Mouse (Mus musculus): ENCODE data around the gene N4bp1. TPM values are rescaled to one million over a fixed set of nuclear protein-coding genes. Genes with fewer than 3 reads are reported as not detected.

The N4bp1 gene
- polyA plus RNA-seq, 1 experiment, result 7.6 TPM

DNA sequence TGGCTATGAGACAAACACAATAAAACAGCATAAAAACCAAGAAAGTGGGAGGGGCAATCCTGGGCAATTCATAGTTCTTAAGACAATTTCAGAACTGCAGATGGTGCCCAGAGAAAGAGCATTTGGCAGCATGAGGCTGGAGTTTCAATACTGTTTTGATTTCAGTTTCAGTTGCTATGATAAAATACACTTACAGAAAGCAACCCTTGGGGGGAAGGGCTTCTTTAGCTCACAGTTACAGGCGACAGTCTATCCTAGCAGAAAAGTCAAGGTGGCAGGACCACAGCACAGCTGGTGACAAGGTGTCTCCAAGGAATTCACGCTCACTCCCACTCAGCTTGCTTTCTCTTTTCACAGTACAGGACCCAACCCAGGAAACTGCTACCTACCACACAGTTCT lies 14.3 kb downstream of the N4bp1 start:
- H3K79me2 ChIP-seq (ENCODE audit: control insufficient read depth, insufficient read depth), result peaks cover 99% of the 10 kb centered on the region
- no peaks in the 10 kb centered on the region for H3K36me3 ChIP-seq (ENCODE audit: control insufficient read depth, insufficient read depth)
- no peak overlapping the region for H3ac ChIP-seq (ENCODE audit: control insufficient read depth, insufficient read length)
- H3K4me3 ChIP-seq, result no peak overlapping the region
- TF ChIP-seq POLR2A (IDR thresholded peaks at IDR 0.05; ENCODE audit: insufficient read length, low read depth), result no peak
- TF ChIP-seq POLR2AphosphoS2 (IDR thresholded peaks at IDR 0.05; ENCODE audit: insufficient read length, low read depth), result no peak
- TF ChIP-seq CEBPB (IDR thresholded peaks at IDR 0.05; ENCODE audit: insufficient read depth, poor library complexity, severe bottlenecking), result no peak
- no peak for TF ChIP-seq MAX (IDR thresholded peaks at IDR 0.05; ENCODE audit: low read depth)
- TF ChIP-seq SRF (IDR thresholded peaks at IDR 0.05; ENCODE audit: control insufficient read depth, insufficient read length, low read depth), result no peak
- TF ChIP-seq TCF3 (IDR thresholded peaks at IDR 0.05; ENCODE audit: insufficient read length, low read depth), result no peak
- TF ChIP-seq REST (IDR thresholded peaks at IDR 0.05; ENCODE audit: insufficient read depth, insufficient read length), result no peak
- no peak for TF ChIP-seq TCF12 (IDR thresholded peaks at IDR 0.05; ENCODE audit: insufficient read depth, poor library complexity, severe bottlenecking)
- no peak for TF ChIP-seq USF1 (IDR thresholded peaks at IDR 0.05; ENCODE audit: low read depth)
- no peak for TF ChIP-seq MYOD1 (IDR thresholded peaks at IDR 0.05; ENCODE audit: control insufficient read depth in 1 of 3, insufficient read length in 2 of 3, low read depth in 2 of 3)
- TF ChIP-seq MYOG (IDR thresholded peaks at IDR 0.05; ENCODE audit: control insufficient read depth in 1 of 3, insufficient read depth in 1 of 3, insufficient read length in 2 of 3, low read depth in 2 of 3), result no peak
- TF ChIP-seq E2F4 (IDR thresholded peaks at IDR 0.05; ENCODE audit: insufficient read depth), result no peak
- no peaks in the 10 kb centered on the region for H3K27me3 ChIP-seq (ENCODE audit: control insufficient read depth, insufficient read depth, insufficient read length)
- no peak overlapping the region for H3K4me2 ChIP-seq (ENCODE audit: low read depth)

DNA sequence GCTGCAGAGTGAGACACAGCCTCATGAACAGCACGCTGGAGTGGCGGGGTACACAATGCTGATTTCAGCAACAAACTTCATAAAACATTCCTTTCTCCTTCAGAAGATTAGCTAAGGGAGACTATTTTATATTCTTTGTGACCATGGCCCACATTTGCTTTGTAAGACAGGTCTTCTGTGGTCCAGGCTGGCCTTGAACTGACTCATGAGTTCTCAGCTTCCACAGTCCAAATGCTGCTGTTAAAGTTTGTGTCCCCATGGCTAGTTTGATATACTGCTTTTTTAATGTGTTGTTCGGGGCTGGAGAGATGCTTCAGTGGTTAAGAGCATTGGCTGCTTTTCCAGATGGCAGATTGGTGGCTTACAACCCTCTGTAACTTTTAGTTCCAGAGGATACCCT lies 17.0 kb downstream of the N4bp1 start:
- no peak for TF ChIP-seq MYOD1 (IDR thresholded peaks at IDR 0.05; ENCODE audit: control insufficient read depth in 1 of 3, insufficient read length in 2 of 3, low read depth in 2 of 3)
- no peak for TF ChIP-seq POLR2A (IDR thresholded peaks at IDR 0.05; ENCODE audit: insufficient read length, low read depth)
- no peak for TF ChIP-seq REST (IDR thresholded peaks at IDR 0.05; ENCODE audit: insufficient read depth, insufficient read length)
- no peak for TF ChIP-seq CEBPB (IDR thresholded peaks at IDR 0.05; ENCODE audit: insufficient read depth, poor library complexity, severe bottlenecking)
- no peak for TF ChIP-seq POLR2AphosphoS2 (IDR thresholded peaks at IDR 0.05; ENCODE audit: insufficient read length, low read depth)
- TF ChIP-seq MYOG (IDR thresholded peaks at IDR 0.05; ENCODE audit: control insufficient read depth in 1 of 3, insufficient read depth in 1 of 3, insufficient read length in 2 of 3, low read depth in 2 of 3), result no peak
- no peak for TF ChIP-seq MAX (IDR thresholded peaks at IDR 0.05; ENCODE audit: low read depth)
- no peak for TF ChIP-seq TCF12 (IDR thresholded peaks at IDR 0.05; ENCODE audit: insufficient read depth, poor library complexity, severe bottlenecking)
- no peak for TF ChIP-seq USF1 (IDR thresholded peaks at IDR 0.05; ENCODE audit: low read depth)
- no peak for TF ChIP-seq E2F4 (IDR thresholded peaks at IDR 0.05; ENCODE audit: insufficient read depth)
- no peak for TF ChIP-seq SRF (IDR thresholded peaks at IDR 0.05; ENCODE audit: control insufficient read depth, insufficient read length, low read depth)
- TF ChIP-seq TCF3 (IDR thresholded peaks at IDR 0.05; ENCODE audit: insufficient read length, low read depth), result no peak
- Histone ChIP-seq H3ac (ENCODE audit: control insufficient read depth, insufficient read length) (no peak overlapping the region), H3K27me3 (ENCODE audit: control insufficient read depth, insufficient read depth, insufficient read length) (no peaks in the 10 kb centered on the region)

DNA sequence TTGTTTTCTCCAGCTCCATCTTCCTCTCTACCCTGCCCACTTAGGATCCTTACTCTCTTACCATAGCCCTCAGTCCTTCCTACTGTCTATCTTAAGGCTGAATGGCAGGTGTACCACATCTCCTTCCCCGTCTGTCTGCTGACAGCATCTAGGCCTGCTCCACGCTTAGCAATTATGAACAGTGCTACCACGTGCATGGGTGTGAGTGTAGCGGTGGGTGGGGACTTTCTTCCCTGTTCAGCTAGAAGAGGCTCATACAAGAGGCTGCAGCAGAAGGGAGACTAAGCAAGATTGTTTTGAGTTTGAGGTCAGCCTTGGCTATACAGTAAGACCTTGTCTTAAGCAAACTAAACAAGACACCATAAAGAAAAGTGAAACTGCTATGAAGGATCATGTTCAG lies 20.3 kb downstream of the N4bp1 start:
- TF ChIP-seq TCF12 (IDR thresholded peaks at IDR 0.05; ENCODE audit: insufficient read depth, poor library complexity, severe bottlenecking) (no peak), SRF (IDR thresholded peaks at IDR 0.05; ENCODE audit: control insufficient read depth, insufficient read length, low read depth) (no peak), USF1 (IDR thresholded peaks at IDR 0.05; ENCODE audit: low read depth) (no peak), CEBPB (IDR thresholded peaks at IDR 0.05; ENCODE audit: insufficient read depth, poor library complexity, severe bottlenecking) (no peak), REST (IDR thresholded peaks at IDR 0.05; ENCODE audit: insufficient read depth, insufficient read length) (no peak)
- Histone ChIP-seq H3K27me3 (ENCODE audit: control insufficient read depth, insufficient read depth, insufficient read length) (no peaks in the 10 kb centered on the region), H3K4me3 (no peak overlapping the region), H3K4me2 (ENCODE audit: low read depth) (no peak overlapping the region), H3K79me2 (ENCODE audit: control insufficient read depth, insufficient read depth) (peaks cover 56% of the 10 kb centered on the region), H3ac (ENCODE audit: control insufficient read depth, insufficient read length) (no peak overlapping the region), H3K36me3 (ENCODE audit: control insufficient read depth, insufficient read depth) (no peaks in the 10 kb centered on the region)

More for the DNA sequence above, 17.0 kb downstream of the N4bp1 start:
- H3K4me3 ChIP-seq, result no peak overlapping the region
- no peak overlapping the region for H3K4me2 ChIP-seq (ENCODE audit: low read depth)
- H3K36me3 ChIP-seq (ENCODE audit: control insufficient read depth, insufficient read depth), result no peaks in the 10 kb centered on the region
- peaks cover 88% of the 10 kb centered on the region for H3K79me2 ChIP-seq (ENCODE audit: control insufficient read depth, insufficient read depth)

DNA sequence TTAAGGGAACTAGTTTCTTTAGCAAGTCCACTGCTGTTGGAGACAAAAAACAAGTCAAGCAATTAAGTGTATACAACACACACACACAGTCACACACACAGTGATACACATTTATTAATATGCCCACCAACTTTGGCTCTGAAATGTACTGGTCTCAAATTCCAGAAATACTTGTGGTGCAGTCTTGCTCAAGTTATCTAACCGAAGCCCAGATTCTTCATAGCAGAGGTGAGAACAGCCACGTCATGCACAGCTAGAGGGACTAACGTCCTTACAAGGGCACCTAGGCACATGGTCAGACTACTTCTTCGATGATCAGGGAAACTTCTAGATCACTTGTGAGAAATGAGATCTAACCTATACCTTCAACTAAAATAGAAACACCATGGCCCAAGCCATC lies 22.2 kb downstream of the N4bp1 start:
- Histone ChIP-seq H3K79me2 (ENCODE audit: control insufficient read depth, insufficient read depth) (peaks cover 43% of the 10 kb centered on the region), H3ac (ENCODE audit: control insufficient read depth, insufficient read length) (no peak overlapping the region), H3K27me3 (ENCODE audit: control insufficient read depth, insufficient read depth, insufficient read length) (no peaks in the 10 kb centered on the region), H3K4me2 (ENCODE audit: low read depth) (no peak overlapping the region), H3K36me3 (ENCODE audit: control insufficient read depth, insufficient read depth) (no peaks in the 10 kb centered on the region), H3K4me3 (no peak overlapping the region)
- no peak for TF ChIP-seq POLR2A (IDR thresholded peaks at IDR 0.05; ENCODE audit: insufficient read length, low read depth)
- TF ChIP-seq TCF12 (IDR thresholded peaks at IDR 0.05; ENCODE audit: insufficient read depth, poor library complexity, severe bottlenecking), result no peak
- TF ChIP-seq USF1 (IDR thresholded peaks at IDR 0.05; ENCODE audit: low read depth), result no peak
- TF ChIP-seq TCF3 (IDR thresholded peaks at IDR 0.05; ENCODE audit: insufficient read length, low read depth), result no peak
- TF ChIP-seq REST (IDR thresholded peaks at IDR 0.05; ENCODE audit: insufficient read depth, insufficient read length), result no peak
- TF ChIP-seq MAX (IDR thresholded peaks at IDR 0.05; ENCODE audit: low read depth), result no peak
- no peak for TF ChIP-seq E2F4 (IDR thresholded peaks at IDR 0.05; ENCODE audit: insufficient read depth)
- TF ChIP-seq POLR2AphosphoS2 (IDR thresholded peaks at IDR 0.05; ENCODE audit: insufficient read length, low read depth), result no peak
- TF ChIP-seq SRF (IDR thresholded peaks at IDR 0.05; ENCODE audit: control insufficient read depth, insufficient read length, low read depth), result no peak
- TF ChIP-seq CEBPB (IDR thresholded peaks at IDR 0.05; ENCODE audit: insufficient read depth, poor library complexity, severe bottlenecking), result no peak
- no peak for TF ChIP-seq MYOD1 (IDR thresholded peaks at IDR 0.05; ENCODE audit: control insufficient read depth in 1 of 3, insufficient read length in 2 of 3, low read depth in 2 of 3)
- TF ChIP-seq MYOG (IDR thresholded peaks at IDR 0.05; ENCODE audit: control insufficient read depth in 1 of 3, insufficient read depth in 1 of 3, insufficient read length in 2 of 3, low read depth in 2 of 3), result no peak

Data from myocyte (in vitro differentiated cells).